Mouse (Mus musculus) liver, postnatal 0 days (tissue): ENCODE measurements at regions not wholly inside any gene's neighbourhood (a gene's known extent, or its start where the extent isn't known, plus 50 kb on each side); places are given as distances from the start of the nearest gene placed in this dataset.

Experiments used
- ATAC-seq: fragments of 200-750 bp; cut with Nextera tagmentation; 2 replicates; pipeline ENCODE4 v1.8.0; 2017; ENCODE audit warnings: mild to moderate bottlenecking, moderate library complexity
- DNase-seq: peaks from one replicate; pipeline ENCODE4 v3.0.0-alpha.2; 2016
- H3K27ac ChIP-seq: fragments of 300-500 bp; sonication (generic); 2 replicates; pipeline ENCODE4 v1.5.1; 2014; ENCODE audit warnings: antibody characterized with exemption, moderate library complexity, mild to moderate bottlenecking, low read depth
- H3K27me3 ChIP-seq: fragments of 300-500 bp; sonication (generic); 2 replicates; pipeline ENCODE4 v1.6.1; 2014; ENCODE audit warnings: low read length, control low read depth, mixed read lengths; ENCODE audit not compliant: insufficient read depth
- H3K36me3 ChIP-seq: fragments of 300-500 bp; sonication (generic); replicated peaks from 2 replicates; pipeline ENCODE4 v1.6.1; 2014; ENCODE audit warnings: mild to moderate bottlenecking, control low read depth, low read length, moderate library complexity, mixed read lengths; ENCODE audit not compliant: insufficient read depth
- H3K4me1 ChIP-seq: fragments of 300-500 bp; sonication (generic); 2 replicates; pipeline ENCODE4 v1.6.1; 2014; ENCODE audit warnings: antibody characterized with exemption, mild to moderate bottlenecking, control low read depth; ENCODE audit not compliant: insufficient read depth
- H3K4me2 ChIP-seq: fragments of 300-500 bp; sonication (generic); 2 replicates; pipeline ENCODE4 v1.6.1; 2014; ENCODE audit warnings: low read depth, mild to moderate bottlenecking, low read length, moderate library complexity, mixed read lengths
- H3K4me3 ChIP-seq: fragments of 300-500 bp; sonication (generic); 2 replicates; pipeline ENCODE4 v1.5.1; 2014; ENCODE audit warnings: low read depth, low read length
- H3K9ac ChIP-seq: fragments of 300-500 bp; sonication (generic); replicated peaks from 2 replicates; pipeline ENCODE4 v1.6.1; 2014; ENCODE audit warnings: mild to moderate bottlenecking, moderate library complexity
- H3K9me3 ChIP-seq: fragments of 300-500 bp; sonication (generic); 2 replicates; pipeline ENCODE4 v1.6.1; 2016; ENCODE audit warnings: mild to moderate bottlenecking, control low read depth, low read length, mixed read lengths
- CTCF ChIP-seq: sonication (generic); IDR thresholded peaks from 2 replicates; pipeline ENCODE4 v1.5.1; 2016; ENCODE audit warnings: antibody characterized with exemption, low read depth
- EP300 ChIP-seq: IDR thresholded peaks from 2 replicates; pipeline ENCODE4 v1.6.1; 2016; ENCODE audit warnings: antibody characterized with exemption, low read depth, mild to moderate bottlenecking
- WGBS: fragments of 180-500 bp; shearing (Covaris S2); extraction: QIAGEN DNeasy Blood & Tissue Kit; methylation state at CpG from one replicate; pipeline ENCODE4 v1.1.7; 2014; ENCODE audit not compliant: insufficient replicate concordance; 5-methylcytosine and 5-hydroxymethylcytosine counted together

DNA sequence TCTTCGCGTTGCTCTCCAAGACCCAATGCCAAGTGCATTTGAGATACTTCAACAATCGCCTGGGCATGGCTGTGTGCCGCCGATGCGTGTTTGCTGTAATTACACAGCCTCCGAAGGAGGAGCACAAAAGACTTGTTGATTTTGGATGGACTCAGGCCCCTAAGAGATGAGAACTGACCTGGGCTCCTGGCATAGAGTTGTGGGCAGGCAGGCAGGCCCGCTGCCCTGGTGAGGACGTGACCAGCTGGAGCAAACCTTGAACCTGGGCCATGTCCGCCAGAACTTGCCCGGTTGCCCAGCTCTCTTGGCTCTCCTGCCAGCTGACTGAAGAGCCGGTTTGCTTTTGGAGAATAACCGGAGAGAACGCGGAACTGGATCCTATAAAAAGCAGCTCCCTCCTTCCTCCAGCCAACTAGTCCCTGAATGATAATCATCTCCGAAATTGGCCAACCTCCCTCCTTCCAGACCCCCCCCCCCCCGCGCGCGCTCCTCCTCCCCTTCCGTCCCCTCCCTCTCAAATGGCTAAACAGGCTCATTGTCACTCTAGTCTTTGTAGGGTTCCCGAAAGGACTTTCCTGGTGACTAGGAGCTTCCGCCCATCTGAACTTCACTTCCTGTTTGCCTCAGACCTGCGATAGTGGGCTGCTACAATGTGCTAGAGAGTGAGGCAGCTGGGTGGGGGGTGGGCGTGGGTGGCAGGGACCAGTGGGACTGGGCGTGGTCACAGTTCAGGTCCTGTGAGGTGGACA is 237.5 kb downstream of the Uaca start:
- Histone ChIP-seq H3K4me1 (peaks cover 27% of the 10 kb centered on the region), H3K9ac (no peak overlapping the region), H3K27ac (no peak overlapping the region), H3K9me3 (no peaks in the 10 kb centered on the region), H3K36me3 (no peaks in the 10 kb centered on the region), H3K4me2 (peak overlapping the region; percentile 52), H3K27me3 (no peaks in the 10 kb centered on the region), H3K4me3 (no peak overlapping the region)
- DNase-seq (peak; percentile 24), ATAC-seq (no peak)
- TF ChIP-seq EP300 (no peak), CTCF (no peak)
- 51% methylated on average over 26 of the region's 26 CpGs for WGBS

DNA sequence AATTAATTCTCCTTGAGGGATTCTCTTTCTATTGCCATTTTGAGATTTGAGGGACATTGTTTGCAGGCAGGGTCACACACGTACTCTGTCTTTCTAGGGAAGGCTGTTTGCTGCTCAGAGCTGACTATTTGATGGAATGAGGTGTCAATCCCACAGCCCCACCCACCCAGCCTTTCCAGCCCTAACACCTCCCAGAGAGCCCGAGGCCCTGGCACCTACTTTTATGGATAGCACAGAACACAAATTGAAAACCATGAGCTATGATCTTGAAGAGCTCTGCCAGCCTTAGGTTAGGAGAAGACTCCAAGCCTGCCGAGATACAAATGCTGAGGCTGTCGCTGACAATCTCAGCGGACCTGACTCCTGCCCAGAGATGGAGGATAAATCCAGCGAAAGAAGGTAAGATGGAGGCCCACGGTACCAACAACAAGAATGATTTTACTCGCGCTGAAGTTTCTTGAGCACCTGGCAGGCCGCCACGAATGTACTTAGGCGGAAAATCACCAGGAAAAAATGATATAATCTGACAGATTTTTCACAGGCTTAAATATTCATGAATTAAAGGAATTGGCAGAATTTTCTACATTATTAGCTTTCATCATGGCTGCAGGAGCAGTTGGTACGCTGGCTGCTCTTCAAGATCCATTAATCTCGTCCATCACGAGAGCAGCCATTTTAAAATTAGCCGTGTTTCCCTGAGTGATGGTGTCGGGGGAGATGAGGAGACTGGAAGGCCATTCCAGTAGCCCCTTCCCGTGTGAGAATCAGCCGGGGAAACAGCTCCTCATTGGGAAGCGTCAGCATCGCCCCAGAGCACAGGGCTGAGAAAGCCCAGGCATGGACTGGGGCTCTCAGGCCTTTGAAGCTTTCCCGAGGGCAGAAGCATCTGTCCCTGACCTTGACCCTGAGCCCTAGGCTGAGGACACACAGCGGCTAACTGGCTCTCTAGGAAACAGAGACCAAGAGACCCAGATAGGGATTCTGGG is 238.4 kb downstream of the Uaca start:
- DNase-seq (no peak), ATAC-seq (peak; percentile 42)
- H3K27me3 ChIP-seq = no peaks in the 10 kb centered on the region
- peaks cover 27% of the 10 kb centered on the region for H3K4me1 ChIP-seq
- TF ChIP-seq CTCF = no peak
- H3K4me2 ChIP-seq = peak overlapping the region; percentile 52
- peak overlapping the region; percentile 79 for H3K27ac ChIP-seq
- H3K4me3 ChIP-seq = no peak overlapping the region
- no peaks in the 10 kb centered on the region for H3K9me3 ChIP-seq
- 82% methylated on average over 23 of the region's 23 CpGs for WGBS
- H3K36me3 ChIP-seq = no peaks in the 10 kb centered on the region
- peak overlapping the region; percentile 51 for H3K9ac ChIP-seq

DNA sequence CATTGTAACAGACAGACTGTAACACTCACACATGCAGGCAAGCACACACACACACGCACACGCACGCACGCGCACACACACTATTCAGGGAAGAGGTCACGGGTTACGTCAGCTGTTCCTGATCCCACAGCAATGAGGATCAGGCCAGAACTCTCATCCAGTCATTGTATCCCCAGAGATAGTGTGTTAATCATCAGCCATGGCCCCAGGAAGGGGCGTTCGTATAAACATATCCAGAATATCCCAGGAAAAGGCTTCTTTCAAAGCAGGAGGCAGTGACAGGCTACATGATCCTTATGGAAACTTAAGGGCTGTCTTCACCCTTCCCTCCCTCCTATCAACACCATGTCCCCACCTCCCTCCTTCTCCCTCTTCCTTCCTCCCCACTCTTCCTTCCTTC is 239.3 kb downstream of the Uaca start:
- Histone ChIP-seq H3K27me3 (no peaks in the 10 kb centered on the region), H3K4me3 (no peak overlapping the region), H3K27ac (peak overlapping the region; percentile 79), H3K4me2 (0 out of 2 replicates have a peak overlapping the region, but pooled peaks have one; percentile 34), H3K9ac (peak overlapping the region; percentile 51; the same call in 1 of the 2 replicates), H3K9me3 (no peaks in the 10 kb centered on the region), H3K36me3 (no peaks in the 10 kb centered on the region), H3K4me1 (peaks cover 27% of the 10 kb centered on the region)
- no peak for TF ChIP-seq CTCF
- no peak for TF ChIP-seq EP300
- WGBS = 62% methylated on average over 9 of the region's 9 CpGs
- peak; percentile 63 for DNase-seq
- ATAC-seq = peak; percentile 95

DNA sequence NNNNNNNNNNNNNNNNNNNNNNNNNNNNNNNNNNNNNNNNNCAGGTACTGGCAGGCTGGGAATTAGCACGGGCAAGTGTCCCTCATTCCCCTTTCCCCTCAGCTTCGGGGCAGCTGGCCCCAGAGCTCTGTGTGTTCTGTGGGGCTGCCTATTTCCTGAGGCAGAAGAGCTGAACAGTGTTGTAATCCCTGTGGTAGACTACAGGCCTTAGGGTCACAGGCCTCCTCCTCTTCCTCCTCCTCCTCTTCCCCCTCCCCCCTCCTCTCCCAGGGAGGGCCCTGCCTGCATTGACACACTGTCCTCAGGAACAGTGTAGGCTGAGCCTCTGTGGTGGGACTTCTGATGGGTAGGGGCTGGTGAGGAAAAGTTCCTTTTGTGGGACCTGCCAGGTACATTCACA is 247.7 kb downstream of the Uaca start:
- Histone ChIP-seq H3K27me3 (no peaks in the 10 kb centered on the region), H3K4me2 (no peak overlapping the region), H3K27ac (peak overlapping the region; percentile 61; the same call in 1 of the 2 replicates), H3K4me3 (no peak overlapping the region), H3K9me3 (no peaks in the 10 kb centered on the region), H3K4me1 (no peaks in the 10 kb centered on the region; the same call in 1 of the 2 replicates), H3K36me3 (no peaks in the 10 kb centered on the region), H3K9ac (no peak overlapping the region)
- ATAC-seq = peak; percentile 12; the same call in 1 of the 2 replicates
- WGBS = 37% methylated on average over 2 of the region's 2 CpGs
- peak; percentile 32 for DNase-seq
- TF ChIP-seq CTCF (no peak), EP300 (no peak)

DNA sequence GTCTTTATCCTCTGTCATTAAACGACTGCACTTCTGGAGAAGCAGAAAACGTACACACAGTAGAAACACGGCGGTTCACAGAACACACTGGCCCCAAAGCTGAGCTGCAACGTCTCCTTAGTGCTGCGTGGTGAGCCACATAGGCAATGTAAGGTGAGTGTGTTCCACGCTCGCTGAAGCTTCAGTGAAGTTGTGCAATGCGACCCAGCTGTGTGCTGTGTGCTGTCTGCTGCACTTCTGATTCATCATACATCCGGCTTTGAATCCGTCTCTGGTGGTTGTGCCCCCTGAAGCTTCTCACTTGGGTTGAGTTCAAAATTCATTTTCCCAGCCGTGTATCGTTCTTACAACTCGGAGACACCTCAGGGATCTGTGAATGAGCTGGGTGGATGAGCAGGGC is 250.6 kb downstream of the Uaca start:
- no peak for DNase-seq

DNA sequence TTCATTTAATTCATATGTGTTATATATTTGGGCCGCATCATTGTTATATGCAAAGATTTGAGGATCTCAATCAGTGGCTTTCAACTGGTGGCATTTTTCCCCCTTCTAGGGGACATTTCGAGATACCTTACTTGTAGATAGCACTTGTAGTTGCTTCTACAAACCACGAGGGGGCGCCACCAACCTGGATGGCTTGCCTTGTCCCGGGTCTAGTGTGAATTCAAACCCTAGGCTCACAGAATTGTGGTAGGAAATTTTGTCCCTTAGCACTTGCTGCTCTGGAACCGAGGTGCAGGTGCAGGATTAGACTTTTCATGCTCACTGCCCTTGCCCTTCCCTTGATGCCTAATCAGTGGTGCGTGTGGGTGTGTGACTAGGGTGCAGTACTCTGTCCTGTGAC is 252.2 kb downstream of the Uaca start:
- ATAC-seq = no peak
- Histone ChIP-seq H3K36me3 (no peaks in the 10 kb centered on the region), H3K4me1 (no peaks in the 10 kb centered on the region; the same call in 1 of the 2 replicates), H3K9me3 (no peaks in the 10 kb centered on the region), H3K27me3 (no peaks in the 10 kb centered on the region), H3K4me3 (no peak overlapping the region), H3K27ac (no peak overlapping the region), H3K9ac (no peak overlapping the region), H3K4me2 (no peak overlapping the region)
- no peak for TF ChIP-seq EP300
- TF ChIP-seq CTCF = peak; percentile 92
- WGBS = 17% methylated on average over 7 of the region's 7 CpGs
- DNase-seq = peak; percentile 82

More for the DNA sequence above, 250.6 kb downstream of the Uaca start:
- Histone ChIP-seq H3K27ac (no peak overlapping the region), H3K9me3 (no peaks in the 10 kb centered on the region), H3K4me2 (no peak overlapping the region), H3K27me3 (no peaks in the 10 kb centered on the region), H3K36me3 (no peaks in the 10 kb centered on the region), H3K9ac (no peak overlapping the region), H3K4me3 (no peak overlapping the region), H3K4me1 (no peaks in the 10 kb centered on the region; the same call in 1 of the 2 replicates)
- TF ChIP-seq CTCF = no peak
- TF ChIP-seq EP300 = no peak
- 62% methylated on average over 14 of the region's 14 CpGs for WGBS
- ATAC-seq = no peak
